Mouse (Mus musculus) monocyte, adult 2 months (primary cell): ENCODE measurements around the gene Man1a2.

Source experiments
- DNase-seq, 2 experiments: peaks; one replicate each; pipeline ENCODE4 v3.0.0; 2022; ENCODE audit warnings: low spot score in 2 of 2, low read depth in 1 of 2

Gene Man1a2

DNA sequence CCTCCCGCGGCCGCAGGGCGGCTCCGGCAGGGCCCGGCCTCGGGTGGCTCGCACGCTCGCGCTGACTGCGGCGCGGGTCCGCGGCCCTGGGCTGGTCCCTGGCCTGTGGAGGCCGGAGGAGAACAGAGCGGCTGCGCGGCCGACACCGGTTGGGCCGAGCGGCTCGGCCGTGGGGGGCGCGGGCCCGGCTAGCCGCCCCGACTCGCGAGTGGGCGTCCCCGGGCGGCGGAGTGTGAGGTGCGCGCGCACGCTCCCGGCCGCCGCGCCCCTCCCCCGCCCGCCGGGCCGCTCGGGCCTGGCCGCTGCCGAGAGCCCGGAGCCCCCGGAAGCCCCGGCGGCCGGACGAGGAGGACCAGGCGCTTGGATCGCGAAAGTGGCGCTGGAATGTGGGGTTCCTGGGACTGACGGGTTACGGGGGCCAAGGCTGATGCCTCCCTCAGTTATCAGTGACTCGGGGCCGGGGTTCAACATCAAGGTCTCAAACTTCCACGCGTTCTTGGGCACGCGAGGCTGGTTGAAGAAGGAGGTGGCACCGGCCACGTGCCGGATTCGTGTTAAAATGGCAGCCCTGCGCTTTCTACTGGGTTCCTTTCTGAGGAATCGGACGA is 564 bp upstream of the Man1a2 start:
- DNase-seq: peak in 1 of 2 experiments; percentile 8

DNA sequence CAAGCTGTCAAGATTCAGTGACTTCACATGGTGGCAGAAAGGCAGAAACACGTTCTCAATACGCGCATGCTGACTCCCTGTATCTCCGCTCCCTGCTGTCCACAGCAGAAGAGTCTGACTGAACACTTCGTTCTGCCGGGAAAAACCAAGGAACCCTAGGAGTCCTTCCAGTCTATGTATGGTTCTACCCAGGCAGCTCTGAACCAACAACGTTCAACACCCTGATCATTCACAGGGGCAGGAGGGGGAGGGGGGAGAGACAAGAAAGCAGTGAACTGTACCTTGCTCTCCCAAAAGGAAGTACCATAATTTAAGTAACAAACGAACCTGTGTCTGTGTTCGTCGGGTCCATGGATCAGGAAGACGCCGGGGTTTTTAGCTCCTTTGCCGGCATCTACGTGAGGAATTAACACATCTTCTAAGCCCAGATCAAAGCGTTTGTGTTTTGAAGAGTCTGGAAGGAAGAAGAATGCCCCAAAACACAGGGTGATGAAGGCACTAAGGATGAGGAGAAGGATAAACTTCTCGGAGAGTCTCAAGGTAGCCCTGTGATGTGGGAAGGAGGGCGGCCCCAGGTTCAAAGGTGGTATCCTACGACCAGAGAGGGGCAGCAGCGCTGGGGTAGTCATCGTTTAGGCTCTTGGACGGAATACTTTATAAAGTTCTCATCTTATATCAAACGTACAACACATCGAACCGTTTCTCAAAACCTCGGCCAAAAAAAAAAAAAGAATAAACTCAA is 898 bp downstream of the Man1a2 start:
- DNase-seq: no peak

GRCm38 (mm10) chr3:100682841-100683240 is 2.5 kb downstream of the Man1a2 start:
- no peak for DNase-seq

DNA sequence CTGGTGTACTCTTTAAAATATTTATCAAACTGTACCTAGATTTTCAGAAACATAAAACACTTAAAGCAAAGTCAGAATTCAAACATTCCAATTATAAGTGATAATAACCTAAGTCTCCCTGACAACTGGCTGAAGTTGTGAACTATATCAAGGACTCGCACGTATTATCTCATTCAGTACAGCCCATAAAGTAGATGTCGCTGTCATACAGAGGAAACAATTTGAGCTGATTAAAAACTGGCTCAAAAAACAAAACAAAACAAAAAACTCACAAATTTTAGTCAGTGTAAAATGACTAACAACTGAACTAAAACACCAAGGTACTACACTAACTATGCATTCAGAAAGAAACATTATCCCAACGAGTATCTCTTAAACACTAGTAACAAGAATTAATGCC is 3.0 kb downstream of the Man1a2 start:
- DNase-seq: no peak

DNA sequence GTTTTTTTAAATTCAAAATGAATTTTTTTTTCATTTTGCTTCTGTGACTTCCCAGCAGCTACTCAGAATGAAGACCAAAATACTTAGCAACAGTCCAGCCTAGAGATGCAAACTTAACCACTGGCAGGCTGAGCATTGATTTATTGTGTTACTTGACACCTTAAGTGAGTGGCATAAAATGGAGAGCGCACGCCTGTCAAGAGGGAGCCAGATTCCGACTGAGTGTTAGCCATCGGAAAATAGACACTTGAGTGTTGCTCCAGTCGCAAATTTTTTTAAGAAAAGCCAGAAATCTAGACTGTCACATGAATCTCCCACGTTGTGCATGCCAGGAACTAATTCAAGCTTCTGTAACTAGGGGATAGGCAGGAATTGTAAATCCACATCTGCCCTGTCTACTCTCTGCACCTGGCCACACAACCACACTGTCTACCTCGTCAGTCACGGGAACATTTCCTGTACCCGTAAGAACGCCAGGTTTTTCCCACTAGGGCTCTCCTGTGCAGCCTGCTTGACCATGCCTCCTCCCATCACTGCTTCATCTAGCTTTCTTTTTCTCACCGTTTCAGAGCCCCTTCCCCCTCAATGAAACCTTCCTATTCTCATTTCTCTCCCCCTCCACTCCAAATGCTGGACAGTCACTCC is 3.7 kb downstream of the Man1a2 start:
- DNase-seq: no peak

- no peak for DNase-seq
These were observed 5.1 kb downstream of the Man1a2 start for GRCm38 (mm10) chr3:100680226-100680625.

DNA sequence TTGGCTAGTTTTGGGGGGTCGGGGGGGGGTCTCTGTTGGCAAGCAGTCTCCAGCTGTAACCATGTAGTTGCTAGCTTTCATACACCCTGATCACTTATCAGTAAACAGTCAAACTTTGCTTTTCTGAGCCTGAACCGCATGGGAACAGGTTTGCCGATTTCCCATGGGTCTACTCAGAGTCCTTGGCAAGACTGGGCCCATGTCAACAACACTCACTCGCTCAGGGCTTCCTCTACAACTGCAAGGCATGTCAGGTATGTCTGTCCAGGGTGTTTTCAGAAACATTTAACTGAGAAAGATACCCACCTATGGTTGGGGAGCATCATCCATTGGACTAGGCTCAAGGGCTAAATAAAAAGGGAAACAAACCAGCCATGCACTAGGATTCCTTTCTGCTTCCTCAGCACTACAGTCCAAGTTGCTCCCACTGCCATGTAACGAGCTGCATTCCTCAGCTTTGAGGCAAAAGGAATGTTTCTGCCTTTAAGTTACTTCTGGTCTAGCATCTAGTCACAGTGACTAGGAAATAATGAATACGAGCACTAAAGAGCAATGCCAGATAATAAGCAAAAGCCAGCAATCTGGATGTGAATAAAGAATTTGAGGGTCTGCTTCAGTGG is 6.2 kb downstream of the Man1a2 start:
- no peak for DNase-seq

GRCm38 (mm10) chr3:100675146-100675545 is 10.2 kb downstream of the Man1a2 start:
- DNase-seq: no peak

GRCm38 (mm10) chr3:100670412-100670811 is 14.9 kb downstream of the Man1a2 start:
- no peak for DNase-seq

DNA sequence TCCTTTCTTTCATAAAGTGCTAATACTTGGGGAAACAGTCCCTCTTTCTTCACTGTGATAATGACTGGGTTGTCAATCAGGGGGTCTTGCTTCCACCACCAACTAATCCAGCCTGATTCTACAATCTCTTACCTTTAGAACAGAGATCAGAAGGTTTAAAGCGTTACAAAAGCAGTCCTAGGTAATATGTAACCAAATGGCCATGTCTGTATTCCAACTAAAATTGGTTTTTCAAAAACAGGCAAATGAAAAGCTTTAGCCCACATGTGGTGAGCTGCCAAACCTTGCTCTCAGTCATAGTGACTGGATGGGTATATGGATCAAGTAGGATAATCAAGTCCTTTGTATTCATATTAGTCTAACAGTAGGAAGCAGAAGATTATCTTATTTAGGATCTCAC is 32.0 kb downstream of the Man1a2 start:
- no peak for DNase-seq

GRCm38 (mm10) chr3:100641581-100641980 is 43.7 kb downstream of the Man1a2 start:
- no peak for DNase-seq

DNA sequence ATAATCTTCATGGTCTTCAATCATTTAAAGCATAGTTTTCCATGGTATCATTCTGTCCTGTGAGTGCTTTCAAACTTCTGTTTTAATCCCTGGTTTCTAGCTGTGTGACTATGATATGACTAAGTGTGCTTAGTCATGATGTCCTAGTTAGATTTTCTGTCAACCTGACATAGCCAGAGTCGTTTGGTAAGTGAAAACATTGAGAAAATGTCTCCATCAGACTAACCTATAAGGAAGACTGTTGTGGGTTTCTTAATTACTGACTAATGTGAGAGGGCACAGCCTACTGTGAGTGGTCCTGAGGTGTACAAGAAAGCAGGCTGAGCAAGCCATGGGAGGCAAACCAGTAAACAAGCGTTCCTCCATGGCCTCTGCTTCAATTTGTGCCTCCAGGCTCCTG is 49.0 kb downstream of the Man1a2 start:
- DNase-seq: no peak

DNA sequence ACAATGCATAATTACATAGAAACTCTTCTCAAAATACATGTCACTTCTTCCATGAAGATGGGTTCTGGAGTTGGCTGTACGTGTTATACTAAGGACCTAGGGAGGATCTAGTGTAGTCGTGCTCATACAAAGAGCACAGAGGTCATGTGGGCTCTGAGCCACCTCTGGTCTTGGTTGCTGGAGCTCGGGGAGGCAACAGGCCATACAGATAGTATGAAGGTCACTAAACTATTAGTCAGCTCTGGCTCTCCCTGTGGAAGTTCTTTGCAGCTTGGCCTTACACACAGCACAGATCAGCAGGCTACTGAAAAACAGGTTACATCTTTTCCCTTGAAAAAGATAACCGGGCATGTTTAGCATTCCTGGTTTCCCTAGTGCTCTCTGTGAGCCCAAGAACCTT is 50.5 kb downstream of the Man1a2 start:
- no peak for DNase-seq

DNA sequence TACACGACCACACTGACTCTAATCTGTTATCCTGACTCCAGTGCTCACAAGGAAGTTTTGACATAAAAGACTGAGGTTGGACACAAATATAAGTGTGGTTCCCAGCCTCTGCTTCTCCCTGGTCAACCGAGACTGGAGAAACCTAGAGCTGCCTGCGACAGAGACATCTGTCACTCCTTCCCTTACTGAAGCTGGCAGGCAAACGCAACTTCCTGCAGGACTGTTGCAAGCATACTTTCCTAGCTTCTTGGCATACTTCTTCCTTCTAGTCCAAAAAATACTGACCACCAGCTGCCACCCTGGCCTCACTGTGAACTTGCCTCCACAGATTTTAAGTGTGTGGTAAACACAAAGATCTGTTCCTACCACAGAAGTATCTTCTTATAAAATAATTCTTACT is 66.8 kb downstream of the Man1a2 start:
- DNase-seq: peak in 1 of 2 experiments; percentile 2

- no peak for DNase-seq
These were observed 74.4 kb downstream of the Man1a2 start for GRCm38 (mm10) chr3:100610916-100611315.

GRCm38 (mm10) chr3:100604539-100604938 is 80.8 kb downstream of the Man1a2 start:
- DNase-seq: no peak

DNA sequence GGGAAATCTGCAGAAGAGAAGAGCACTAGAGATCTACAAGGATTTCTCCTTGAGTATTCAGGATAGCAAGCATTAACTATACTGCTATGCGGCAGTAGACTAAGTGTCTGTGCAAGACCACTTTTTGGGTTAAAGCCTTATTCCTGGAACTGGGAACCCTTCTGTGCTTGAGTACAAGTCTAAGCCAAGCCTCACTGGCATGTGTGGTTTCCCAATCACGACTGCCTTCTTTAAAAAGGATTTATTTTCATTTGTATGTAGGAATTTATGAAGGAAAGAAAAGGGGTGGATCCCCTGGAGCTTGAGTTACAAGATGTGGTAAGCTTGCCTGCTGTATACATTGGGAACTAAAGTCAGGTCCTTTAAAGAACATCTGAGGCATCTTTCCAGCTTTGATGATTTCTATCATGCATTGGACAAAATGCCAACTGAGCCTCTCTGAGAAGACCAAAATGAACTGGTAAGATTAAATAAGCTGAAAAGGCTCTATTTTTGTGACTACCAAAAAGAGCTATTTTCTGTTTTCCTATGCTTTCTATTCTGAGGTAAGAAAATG is 86.0 kb downstream of the Man1a2 start:
- DNase-seq: no peak

- DNase-seq: no peak
These were observed 94.2 kb downstream of the Man1a2 start for GRCm38 (mm10) chr3:100591053-100591452.

DNA sequence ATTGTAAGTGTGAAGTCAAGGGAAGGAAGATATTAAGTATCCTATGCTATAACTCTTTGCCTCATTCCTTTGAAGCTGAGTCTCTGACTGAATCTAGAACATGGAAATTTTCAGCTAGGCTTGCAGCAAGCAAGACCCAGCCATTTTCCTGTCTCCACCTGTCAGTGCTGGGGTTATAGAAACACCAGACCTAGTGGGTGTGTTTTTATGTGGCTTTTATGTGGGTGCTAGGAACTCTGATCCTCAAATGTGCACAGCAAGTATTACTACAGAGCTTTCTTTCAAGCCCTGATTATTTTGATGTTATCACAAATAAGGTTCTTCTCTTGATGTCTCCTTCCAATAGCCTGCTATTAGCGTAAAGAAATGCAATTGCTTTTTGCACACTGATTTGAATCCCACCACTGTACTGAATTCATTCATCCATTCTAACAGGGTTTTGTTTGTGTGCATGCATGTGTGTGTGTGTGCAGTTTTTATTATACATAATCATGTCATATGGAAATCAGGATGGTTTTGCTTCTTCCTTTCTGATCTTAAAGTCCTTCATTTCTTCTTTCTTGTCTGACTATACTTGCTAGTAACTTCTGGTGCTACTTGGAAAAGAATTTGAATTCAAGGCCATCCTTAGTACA is 102.5 kb downstream of the Man1a2 start:
- no peak for DNase-seq

DNA sequence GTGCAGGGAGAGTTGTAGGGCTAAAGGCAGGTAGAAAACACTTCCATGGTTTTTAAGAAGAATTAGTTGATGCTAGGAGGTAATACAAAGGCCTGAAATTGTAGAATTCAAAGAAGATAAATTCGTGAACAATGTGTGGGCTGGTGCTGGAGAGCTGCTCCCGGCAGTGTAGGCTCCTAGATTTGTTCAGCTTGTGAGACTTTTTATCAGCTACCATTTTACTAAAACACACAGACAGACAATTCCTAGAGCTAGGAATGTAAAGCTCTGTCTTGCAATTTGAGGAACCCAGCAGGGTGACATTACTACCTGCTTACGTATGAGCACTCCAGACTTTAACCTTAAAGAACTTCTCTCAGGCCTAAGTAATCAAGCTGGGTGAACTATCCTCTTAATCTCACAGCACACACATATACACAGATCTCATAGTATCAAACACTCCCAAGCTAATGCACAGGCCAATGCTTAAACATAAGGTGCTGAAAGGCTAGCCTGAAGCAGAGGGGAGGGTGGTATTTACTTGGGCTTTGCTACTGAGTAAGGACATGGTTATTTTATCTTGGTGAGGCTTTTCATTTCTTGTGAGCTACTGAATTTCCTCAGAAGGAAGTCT is 112.6 kb downstream of the Man1a2 start:
- DNase-seq: no peak
